Mouse (Mus musculus): Measurements from ENCODE around the gene Hist1h2aa.

Hist1h2aa gene

GRCm38 (mm10) chr13:23934211-23934520, at the start of gene Hist1h2aa:
Hist1h2aa (plus strand) TSS chr13:23934462.
- no peak for DNase-seq (ENCODE audit: low spot score in 2 of 2)

GRCm38 (mm10) chr13:23885540-23885939, 48.7 kb upstream of the Hist1h2aa start:
- no peak for DNase-seq (ENCODE audit: low spot score in 2 of 2)

GRCm38 (mm10) chr13:23887026-23887725, 47.1 kb upstream of the Hist1h2aa start:
- DNase-seq (ENCODE audit: low spot score in 2 of 2), result no peak

- no peak for DNase-seq (ENCODE audit: low spot score in 2 of 2)
These were observed 45.2 kb upstream of the Hist1h2aa start for GRCm38 (mm10) chr13:23889011-23889605.

GRCm38 (mm10) chr13:23892592-23893268, 41.5 kb upstream of the Hist1h2aa start:
- no peak for DNase-seq (ENCODE audit: low spot score in 2 of 2)

- no peak for DNase-seq (ENCODE audit: low spot score in 2 of 2)
These were observed 41.0 kb upstream of the Hist1h2aa start for GRCm38 (mm10) chr13:23893269-23893593.

- DNase-seq (ENCODE audit: low spot score in 2 of 2), result no peak
These were observed 36.0 kb upstream of the Hist1h2aa start for GRCm38 (mm10) chr13:23898242-23898641.

GRCm38 (mm10) chr13:23906906-23907305, 27.4 kb upstream of the Hist1h2aa start:
- DNase-seq (ENCODE audit: low spot score in 2 of 2), result no peak

GRCm38 (mm10) chr13:23910121-23910520, 24.1 kb upstream of the Hist1h2aa start:
- no peak for DNase-seq (ENCODE audit: low spot score in 2 of 2)

GRCm38 (mm10) chr13:23911335-23911734, 22.9 kb upstream of the Hist1h2aa start:
- DNase-seq (ENCODE audit: low spot score in 2 of 2), result no peak

GRCm38 (mm10) chr13:23913791-23914306, 20.4 kb upstream of the Hist1h2aa start:
- no peak for DNase-seq (ENCODE audit: low spot score in 2 of 2)

- no peak for DNase-seq (ENCODE audit: low spot score in 2 of 2)
These were observed 19.7 kb upstream of the Hist1h2aa start, which contains the start of gene Slc17a4 for GRCm38 (mm10) chr13:23914376-23915167. Slc17a4 (minus strand) TSS chr13:23915009.

GRCm38 (mm10) chr13:23916132-23916531, 18.1 kb upstream of the Hist1h2aa start:
- no peak for DNase-seq (ENCODE audit: low spot score in 2 of 2)

GRCm38 (mm10) chr13:23917674-23918073, 16.6 kb upstream of the Hist1h2aa start:
- DNase-seq (ENCODE audit: low spot score in 2 of 2), result no peak

- DNase-seq (ENCODE audit: low spot score in 2 of 2), result no peak
These were observed 8.5 kb upstream of the Hist1h2aa start for GRCm38 (mm10) chr13:23925792-23926191.

GRCm38 (mm10) chr13:23928637-23929036, 5.6 kb upstream of the Hist1h2aa start:
- no peak for DNase-seq (ENCODE audit: low spot score in 2 of 2)

GRCm38 (mm10) chr13:23930461-23930860, 3.8 kb upstream of the Hist1h2aa start:
- DNase-seq (ENCODE audit: low spot score in 2 of 2), result no peak

- DNase-seq (ENCODE audit: low spot score in 2 of 2), result no peak
These were observed 3.4 kb upstream of the Hist1h2aa start for GRCm38 (mm10) chr13:23930904-23931303.

GRCm38 (mm10) chr13:23933421-23934210, 646 bp upstream of the Hist1h2aa start, which contains the start of gene Hist1h2ba:
Hist1h2ba (minus strand) TSS chr13:23934156.
- DNase-seq (ENCODE audit: low spot score in 2 of 2), result no peak

- DNase-seq (ENCODE audit: low spot score in 2 of 2), result no peak
These were observed 4.4 kb downstream of the Hist1h2aa start for GRCm38 (mm10) chr13:23938699-23939098.

- no peak for DNase-seq (ENCODE audit: low spot score in 2 of 2)
These were observed 6.0 kb downstream of the Hist1h2aa start for GRCm38 (mm10) chr13:23940291-23940690.
